Mouse (Mus musculus): ENCODE data around the gene Col1a1. TPM values are rescaled to one million over a fixed set of nuclear protein-coding genes. Genes with fewer than 3 reads are reported as not detected.

Col1a1 gene
- total RNA-seq, 2 experiments from 2014 or later: 50.1 to 54.5 TPM

Other genes starting within 250 kb of the Col1a1 start
- not detected for gene Gm11541, start 231.7 kb upstream of the Col1a1 start, total RNA-seq (2021)
- under 1 TPM; 0.31 to 0.38 TPM for gene Cdc34b, start 194.4 kb upstream of the Col1a1 start, total RNA-seq (2021)
- not detected for gene Tmem92, start 153.5 kb upstream of the Col1a1 start, total RNA-seq (2021)
- not detected for gene Hils1, start 31.4 kb downstream of the Col1a1 start, total RNA-seq (2021)
- gene Sgca, start 40.1 kb downstream of the Col1a1 start, total RNA-seq (2021): under 1 TPM; 0.55 to 0.68 TPM
- gene Ppp1r9b, start 54.8 kb downstream of the Col1a1 start, total RNA-seq (2021): 100 to 1,000 TPM; 505 to 506 TPM
- 10 to 100 TPM; 48.5 to 52.2 TPM for gene Samd14, start 73.7 kb downstream of the Col1a1 start, total RNA-seq (2021)
- gene Pdk2, start 105.1 kb downstream of the Col1a1 start, total RNA-seq (2021): 10 to 100 TPM; 69.2 to 75.4 TPM
- 10 to 100 TPM; 12.2 to 15.5 TPM for gene Itga3, start 140.6 kb downstream of the Col1a1 start, total RNA-seq (2021)
- not detected for gene Dlx3, start 183.9 kb downstream of the Col1a1 start, total RNA-seq (2021)
- gene Dlx4, start 210.0 kb downstream of the Col1a1 start, total RNA-seq (2021): not detected